32 mouse cellular contexts compared by ENCODE assay signal in genomic region chr2:126094616-126095015, GRCm38 (mm10). TPM values are rescaled to one million over a fixed set of nuclear protein-coding genes. Genes with fewer than 3 reads are reported as not detected.
"Had no signal": no experiment of that assay in that cellular context is flagged by ENCODE, and none has a peak within 500 bp of the region (broad histone marks: within the 10 kb centered on the region; RNA-seq: fewer than 3 reads in every experiment).

No protein-coding gene starts in this region.

- H3K27ac ChIP-seq: embryonic facial prominence, embryonic 10.5 days; embryonic facial prominence, embryonic 12.5 days; embryonic facial prominence, embryonic 13.5 days; embryonic facial prominence, embryonic 15.5 days; forebrain, embryonic 10.5 days; forebrain, embryonic 12.5 days; forebrain, embryonic 13.5 days; forebrain, embryonic 15.5 days; gastrocnemius, adult 2 months; heart, adult 2 months had no signal

- H3K4me1 ChIP-seq: embryonic facial prominence, embryonic 10.5 days; embryonic facial prominence, embryonic 12.5 days; embryonic facial prominence, embryonic 13.5 days; embryonic facial prominence, embryonic 15.5 days; forebrain, embryonic 10.5 days; forebrain, embryonic 12.5 days; forebrain, embryonic 13.5 days; forebrain, embryonic 15.5 days had no signal

- ATAC-seq: forebrain, embryonic 13.5 days; forebrain, embryonic 14.5 days; forebrain, embryonic 15.5 days; forebrain, embryonic 16.5 days; forebrain, postnatal 0 days had no signal

- DNase-seq: cerebellum, adult 8-10 months; cerebellum, adult 9-10 months; cerebellum, adult 9-11 months; cerebellum, postnatal 10 days; cerebellum, postnatal 14 days; cerebellum, postnatal 25 days; cerebellum, postnatal 36 days; embryo, embryonic 11 days; forebrain, postnatal 0 days; gastrocnemius, adult 2 months; gastrocnemius, postnatal 10 days; gastrocnemius, postnatal 14 days; gastrocnemius, postnatal 25 days; gastrocnemius, postnatal 36 days; heart, adult 2 months had no signal

- H3K4me3 ChIP-seq: embryonic facial prominence, embryonic 10.5 days; embryonic facial prominence, embryonic 12.5 days; embryonic facial prominence, embryonic 13.5 days; embryonic facial prominence, embryonic 15.5 days; erythroblast, embryonic 14.5 days; forebrain, embryonic 10.5 days; forebrain, embryonic 12.5 days; forebrain, embryonic 13.5 days; forebrain, embryonic 15.5 days; gastrocnemius, adult 2 months; heart, adult 2 months had no signal

- H3K4me2 ChIP-seq: embryonic facial prominence, embryonic 12.5 days; embryonic facial prominence, embryonic 13.5 days; embryonic facial prominence, embryonic 15.5 days; forebrain, embryonic 12.5 days; forebrain, embryonic 13.5 days; forebrain, embryonic 15.5 days had no signal

- H3K9ac ChIP-seq: embryonic facial prominence, embryonic 12.5 days; embryonic facial prominence, embryonic 13.5 days; embryonic facial prominence, embryonic 15.5 days; forebrain, embryonic 12.5 days; forebrain, embryonic 13.5 days; forebrain, embryonic 15.5 days; forebrain, postnatal 0 days had no signal

- H3K27me3 ChIP-seq: embryonic facial prominence, embryonic 12.5 days; embryonic facial prominence, embryonic 13.5 days; embryonic facial prominence, embryonic 15.5 days; forebrain, embryonic 12.5 days; forebrain, embryonic 13.5 days; forebrain, embryonic 15.5 days had no signal

- H3K9me3 ChIP-seq: embryonic facial prominence, embryonic 10.5 days; embryonic facial prominence, embryonic 12.5 days; embryonic facial prominence, embryonic 13.5 days; embryonic facial prominence, embryonic 15.5 days; forebrain, embryonic 10.5 days; forebrain, embryonic 12.5 days; forebrain, embryonic 13.5 days; forebrain, embryonic 15.5 days had no signal

- H3K36me3 ChIP-seq: embryonic facial prominence, embryonic 10.5 days; embryonic facial prominence, embryonic 12.5 days; embryonic facial prominence, embryonic 13.5 days; embryonic facial prominence, embryonic 15.5 days; forebrain, embryonic 10.5 days; forebrain, embryonic 12.5 days; forebrain, embryonic 15.5 days had no signal

RNA-seq across cellular contexts. Expression of gene Fam227b, which starts 57.2 kb away (rescaled TPM):
- total RNA-seq: common myeloid progenitor, adult 5-6 weeks; forebrain, postnatal 0 days; gastrocnemius, adult 2 months; gastrocnemius, postnatal 10 days; gastrocnemius, postnatal 14 days; gastrocnemius, postnatal 25 days; gastrocnemius, postnatal 36 days; gastrocnemius, postnatal 4 days; granulocyte monocyte progenitor cell, adult 5-6 weeks; heart, adult 2 months; heart, adult 8-10 months had no signal
- polyA plus RNA-seq: embryonic facial prominence, embryonic 10.5 days; embryonic facial prominence, embryonic 11.5 days; embryonic facial prominence, embryonic 12.5 days; embryonic facial prominence, embryonic 13.5 days; embryonic facial prominence, embryonic 15.5 days; erythroblast, embryonic 14.5 days; forebrain, embryonic 10.5 days; forebrain, embryonic 11.5 days; forebrain, embryonic 12.5 days; forebrain, embryonic 13.5 days; forebrain, embryonic 14.5 days; forebrain, embryonic 15.5 days; forebrain, embryonic 16.5 days; forebrain, postnatal 0 days; heart, adult 2 months had no signal
